Mouse (Mus musculus) spleen, adult 2 months (tissue): ENCODE results near the gene Lsm3.

Source experiments
- CTCF ChIP-seq: fragments of 200-500 bp; IDR thresholded peaks from 2 replicates; pipeline ENCODE4 v1.5.1; 2011; ENCODE audit warnings: mild to moderate bottlenecking, inconsistent platforms; ENCODE audit not compliant: insufficient read depth, insufficient read length, insufficient replicate concordance; ENCODE audit errors: extremely low read depth
- POLR2A ChIP-seq: fragments of 200-500 bp; IDR thresholded peaks from 2 replicates; pipeline ENCODE4 v1.6.1; 2011; ENCODE audit warnings: low read depth, low read length, inconsistent platforms

DNA sequence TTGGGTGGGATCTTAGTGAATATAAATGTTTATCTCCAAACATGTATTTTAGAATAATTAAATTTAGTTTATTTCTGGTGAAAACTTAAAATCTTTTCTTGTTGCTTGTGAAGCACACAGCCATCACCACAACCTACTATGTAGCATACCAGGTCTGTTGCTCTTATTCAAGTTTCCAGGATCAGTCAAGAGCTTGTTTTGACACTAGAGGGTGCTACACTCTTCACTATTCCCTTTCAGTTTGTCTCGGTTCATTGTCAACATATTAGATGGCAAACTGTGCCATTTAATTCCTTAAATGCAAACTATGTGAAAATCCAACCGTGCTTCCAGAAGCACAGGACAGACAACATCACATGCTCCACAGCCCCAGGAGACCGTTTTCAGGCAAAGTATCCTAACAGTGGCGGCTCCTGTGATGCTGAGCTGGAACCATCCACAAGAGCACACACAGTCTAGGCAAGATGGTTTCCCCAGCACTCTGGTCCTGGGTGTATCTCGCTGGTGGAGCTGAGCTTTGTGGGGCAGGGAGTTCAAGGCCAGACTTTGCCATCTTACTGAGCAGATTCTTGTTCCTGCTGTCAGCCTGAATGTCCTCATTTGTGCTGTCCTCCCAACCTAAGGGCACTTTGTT, 11.6 kb downstream of the Lsm3 start:
- TF ChIP-seq CTCF (no peak), POLR2A (no peak)
